Mouse (Mus musculus) forebrain, embryonic 12.5 days (tissue): Measurements from ENCODE around the gene Dnase2b. TPM values are rescaled to one million over a fixed set of nuclear protein-coding genes. Genes with fewer than 3 reads are reported as not detected.

Source experiments
- ATAC-seq: fragments of 200-750 bp; cut with Nextera tagmentation; 2 replicates; pipeline ENCODE4 v1.8.0; 2017; ENCODE audit warnings: moderate TSS enrichment; ENCODE audit not compliant: low FRiP score
- H3K27ac ChIP-seq: fragments of 300-500 bp; sonication (generic); 2 replicates; pipeline ENCODE4 v1.5.1; 2016; ENCODE audit warnings: mild to moderate bottlenecking
- H3K27me3 ChIP-seq: fragments of 300-500 bp; sonication (generic); 2 replicates; pipeline ENCODE4 v1.6.1; 2016; ENCODE audit warnings: mild to moderate bottlenecking
- H3K36me3 ChIP-seq: fragments of 300-500 bp; sonication (generic); replicated peaks from 2 replicates; pipeline ENCODE4 v1.6.1; 2016; ENCODE audit warnings: mild to moderate bottlenecking
- H3K4me1 ChIP-seq: fragments of 300-500 bp; sonication (generic); 2 replicates; pipeline ENCODE4 v1.6.1; 2016
- H3K4me2 ChIP-seq: fragments of 300-500 bp; sonication (generic); 2 replicates; pipeline ENCODE4 v1.6.1; 2016; ENCODE audit warnings: mild to moderate bottlenecking, moderate library complexity
- H3K4me3 ChIP-seq: fragments of 300-500 bp; sonication (generic); replicated peaks from 2 replicates; pipeline ENCODE4 v1.5.1; 2016; ENCODE audit warnings: mild to moderate bottlenecking
- H3K9ac ChIP-seq: fragments of 300-500 bp; sonication (generic); 2 replicates; pipeline ENCODE4 v1.6.1; 2016; ENCODE audit warnings: mild to moderate bottlenecking
- H3K9me3 ChIP-seq: fragments of 300-500 bp; sonication (generic); 2 replicates; pipeline ENCODE4 v1.6.1; 2016
- whole genome bisulfite sequencing: fragments of 180-500 bp; shearing (Covaris S2); methylation state at CpG from one replicate; pipeline ENCODE4 v1.1.7; 2016; 5-methylcytosine and 5-hydroxymethylcytosine counted together
- polyA plus RNA-seq: library from polyadenylated mRNA; unstranded; fragments of >200 nt; fragmentation: Nextera tagmentation; extraction: Ambion mirVana; gene quantifications from 2 replicates; pipeline ENCODE4 v1.2.1, GENCODE M21; 2016

The Dnase2b gene
- not detected in 2 replicates for polyA plus RNA-seq

DNA sequence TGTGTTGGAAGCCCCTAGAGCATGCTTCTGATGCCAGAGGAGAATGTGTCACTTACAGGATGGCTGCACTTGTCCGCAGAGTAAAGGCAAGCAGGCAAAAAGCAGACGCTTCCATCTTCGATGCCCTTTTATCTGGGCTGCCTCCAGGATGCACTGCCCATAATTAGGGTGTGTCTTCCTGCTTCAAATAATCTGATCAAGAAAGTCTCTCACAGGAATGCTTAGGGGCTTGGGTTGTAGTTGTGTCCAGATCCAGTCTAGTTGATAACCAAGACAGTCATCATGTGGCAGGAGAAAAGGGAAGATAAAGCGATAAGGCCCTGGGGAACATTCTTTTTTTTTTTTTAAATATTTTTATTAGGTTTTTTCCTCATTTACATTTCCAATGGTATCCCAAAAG, at the start of gene Dnase2b:
Dnase2b (minus strand) TSS at position 101 of the 400 bp plus-strand sequence.
- H3K9me3 ChIP-seq = no peaks in the 10 kb centered on the region
- no peaks in the 10 kb centered on the region for H3K36me3 ChIP-seq
- H3K9ac ChIP-seq = no peak within 1 kb of the TSS
- H3K4me1 ChIP-seq = no peaks in the 10 kb centered on the region
- no peaks in the 10 kb centered on the region for H3K27me3 ChIP-seq
- 95% methylated on average over 4 of the region's 4 CpGs for WGBS
- no peak within 1 kb of the TSS for H3K4me3 ChIP-seq
- ATAC-seq = no peak
- H3K27ac ChIP-seq = no peak within 1 kb of the TSS
- no peak within 1 kb of the TSS for H3K4me2 ChIP-seq

DNA sequence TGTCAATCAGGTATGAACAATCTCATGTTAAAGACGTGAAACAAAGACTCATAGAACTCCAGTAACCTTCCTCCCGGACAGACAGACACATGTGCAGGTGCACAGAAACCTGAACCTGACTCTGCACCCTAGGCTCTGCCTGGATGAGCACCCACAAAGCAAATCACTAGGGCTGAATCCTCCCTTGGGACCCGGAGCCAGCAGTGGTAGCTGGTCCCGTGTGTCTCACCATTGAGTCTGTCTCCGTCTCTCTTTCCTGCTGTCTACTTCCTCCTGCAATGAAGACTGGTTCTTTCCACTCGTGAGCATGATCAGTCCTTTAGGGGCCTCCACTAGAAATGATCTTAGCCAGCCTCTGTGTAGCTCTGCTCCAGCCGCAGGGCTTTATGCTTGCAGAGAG, 46.5 kb upstream of the Dnase2b start:
- WGBS = 80% methylated on average over 7 of the region's 7 CpGs
- Histone ChIP-seq H3K9ac (no peak overlapping the region), H3K27ac (no peak overlapping the region), H3K9me3 (no peaks in the 10 kb centered on the region), H3K4me3 (no peak overlapping the region), H3K4me2 (no peak overlapping the region), H3K27me3 (no peaks in the 10 kb centered on the region), H3K36me3 (no peaks in the 10 kb centered on the region), H3K4me1 (no peaks in the 10 kb centered on the region)
- no peak for ATAC-seq

DNA sequence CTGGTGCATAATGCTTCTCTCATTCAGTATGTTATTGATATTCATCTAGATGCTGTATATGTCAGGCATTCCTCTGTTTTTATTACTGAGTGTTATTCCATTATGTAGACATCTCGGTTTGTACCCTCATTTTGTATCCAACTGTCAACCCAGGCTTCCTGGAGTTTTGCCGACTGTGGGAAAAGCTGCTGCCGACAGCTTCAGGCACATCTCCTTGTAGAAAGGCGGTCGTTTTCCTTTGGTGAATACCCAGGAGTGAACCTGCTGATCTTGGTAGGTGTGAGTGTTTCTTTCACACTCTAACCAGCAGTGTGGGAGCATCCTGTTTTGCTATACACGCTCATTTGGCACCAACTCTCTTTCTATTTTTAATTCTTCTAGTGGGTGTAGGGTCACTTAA, 45.6 kb upstream of the Dnase2b start:
- no peaks in the 10 kb centered on the region for H3K9me3 ChIP-seq
- WGBS = 76% methylated on average over 6 of the region's 6 CpGs

DNA sequence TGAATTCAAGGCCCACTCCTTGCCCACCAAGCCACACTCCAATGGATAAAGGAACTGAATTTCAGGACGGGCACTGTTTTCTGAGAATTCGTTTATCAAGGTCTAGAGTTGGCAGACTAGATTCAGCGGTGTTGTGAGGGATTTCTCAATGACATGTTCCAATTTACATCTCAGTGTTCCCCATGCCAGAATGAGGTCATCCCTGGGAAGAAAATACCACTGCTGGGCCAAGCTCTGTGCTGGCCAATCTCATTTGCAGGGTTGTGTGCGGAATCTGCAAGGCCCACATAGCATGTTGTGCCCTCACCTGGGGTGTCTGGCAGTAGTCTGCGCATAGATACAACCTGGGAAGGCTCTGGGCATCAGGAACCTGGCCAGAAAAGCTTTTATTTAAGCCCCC, 43.9 kb upstream of the Dnase2b start:
- no peak for ATAC-seq
- H3K4me1 ChIP-seq = no peaks in the 10 kb centered on the region
- 94% methylated on average over 5 of the region's 5 CpGs for WGBS
- no peaks in the 10 kb centered on the region for H3K9me3 ChIP-seq
- no peak overlapping the region for H3K4me3 ChIP-seq
- H3K27ac ChIP-seq = no peak overlapping the region
- no peak overlapping the region for H3K4me2 ChIP-seq
- H3K9ac ChIP-seq = no peak overlapping the region
- H3K36me3 ChIP-seq = no peaks in the 10 kb centered on the region
- H3K27me3 ChIP-seq = no peaks in the 10 kb centered on the region

More for the DNA sequence above, 45.6 kb upstream of the Dnase2b start:
- H3K4me3 ChIP-seq = no peak overlapping the region
- no peak for ATAC-seq
- no peak overlapping the region for H3K9ac ChIP-seq
- H3K4me1 ChIP-seq = no peaks in the 10 kb centered on the region
- no peaks in the 10 kb centered on the region for H3K27me3 ChIP-seq
- H3K27ac ChIP-seq = no peak overlapping the region
- no peak overlapping the region for H3K4me2 ChIP-seq
- H3K36me3 ChIP-seq = no peaks in the 10 kb centered on the region

DNA sequence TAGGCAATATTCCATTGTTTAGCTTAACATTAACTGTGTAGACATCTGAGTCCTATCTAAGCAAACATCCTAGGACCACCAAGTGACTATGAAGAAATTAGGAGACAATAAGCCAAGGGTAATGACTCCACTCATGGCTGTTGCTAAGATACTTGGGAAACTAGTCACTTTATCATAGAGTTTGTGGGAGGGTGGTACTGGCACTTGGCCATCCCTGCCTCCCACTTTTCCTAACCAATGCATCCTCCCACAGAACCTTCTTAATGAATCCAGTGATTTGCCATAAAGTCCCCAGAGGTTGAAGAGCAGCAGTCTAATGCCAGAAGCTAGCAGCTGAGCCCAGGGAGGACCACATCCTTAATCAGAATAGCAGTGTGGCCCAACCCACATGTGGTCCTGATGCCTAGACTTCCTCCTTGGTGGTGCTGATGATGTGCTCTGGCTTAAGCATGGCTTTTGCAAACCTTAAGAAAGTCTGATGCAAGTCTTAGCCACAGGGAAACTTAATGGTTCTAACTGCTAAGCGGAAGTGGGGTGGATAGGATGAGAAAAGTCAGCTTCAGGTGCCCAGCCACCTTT, 42.8 kb upstream of the Dnase2b start:
- no peaks in the 10 kb centered on the region for H3K4me1 ChIP-seq
- no peak overlapping the region for H3K4me3 ChIP-seq
- no peaks in the 10 kb centered on the region for H3K27me3 ChIP-seq
- H3K27ac ChIP-seq = no peak overlapping the region
- H3K4me2 ChIP-seq = no peak overlapping the region
- ATAC-seq = no peak
- 93% methylated on average over 1 of the region's 1 CpGs for WGBS
- H3K9me3 ChIP-seq = no peaks in the 10 kb centered on the region
- no peak overlapping the region for H3K9ac ChIP-seq
- no peaks in the 10 kb centered on the region for H3K36me3 ChIP-seq

DNA sequence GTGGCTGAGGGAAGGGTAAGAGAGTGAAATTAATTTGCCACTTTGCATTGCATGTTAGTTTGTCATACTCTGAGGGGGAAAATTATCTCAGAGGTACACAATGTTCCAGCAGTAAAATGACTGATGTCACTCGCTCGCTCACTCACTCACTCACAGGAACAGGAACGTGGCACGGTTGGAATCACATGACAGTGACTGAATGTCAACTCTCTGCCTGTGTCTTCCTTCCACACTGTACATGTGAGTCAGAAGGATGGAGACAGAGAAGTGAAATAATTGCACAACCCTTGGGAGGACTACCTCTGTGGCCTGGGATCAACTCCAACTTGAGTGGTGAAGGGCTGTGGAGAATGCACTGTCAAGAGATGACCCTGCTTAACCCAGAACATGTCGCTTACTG, 42.0 kb upstream of the Dnase2b start:
- H3K36me3 ChIP-seq = no peaks in the 10 kb centered on the region
- H3K4me2 ChIP-seq = no peak overlapping the region
- H3K27ac ChIP-seq = no peak overlapping the region
- 96% methylated on average over 5 of the region's 5 CpGs for WGBS
- H3K27me3 ChIP-seq = no peaks in the 10 kb centered on the region
- no peak overlapping the region for H3K4me3 ChIP-seq
- H3K9me3 ChIP-seq = no peaks in the 10 kb centered on the region
- H3K9ac ChIP-seq = no peak overlapping the region
- no peak for ATAC-seq
- H3K4me1 ChIP-seq = no peaks in the 10 kb centered on the region

DNA sequence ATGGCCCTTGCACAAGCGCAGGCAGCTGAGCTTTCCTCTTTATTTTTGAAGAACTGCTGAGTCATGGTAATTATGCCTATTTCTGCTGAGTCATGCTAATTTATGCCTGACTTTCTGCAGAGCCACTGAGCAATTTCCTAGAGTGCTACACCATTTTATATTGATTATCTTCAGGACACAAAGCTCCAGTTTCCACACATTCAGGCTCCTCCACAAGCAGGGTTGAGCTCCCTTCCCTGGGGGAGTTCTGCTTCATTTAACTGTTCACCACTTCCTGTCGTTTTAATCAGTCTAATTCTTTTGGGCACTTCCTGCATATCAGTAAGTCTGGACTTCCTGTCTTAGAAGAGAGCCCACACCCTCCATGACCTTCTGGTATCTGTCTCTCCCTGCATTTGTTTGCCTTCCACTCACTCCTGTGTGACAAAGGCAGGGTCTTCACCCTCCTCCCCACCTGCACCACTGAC, 39.7 kb upstream of the Dnase2b start:
- H3K27me3 ChIP-seq = no peaks in the 10 kb centered on the region
- H3K4me2 ChIP-seq = no peak overlapping the region
- H3K27ac ChIP-seq = no peak overlapping the region
- WGBS = 77% methylated on average over 2 of the region's 2 CpGs
- no peak overlapping the region for H3K9ac ChIP-seq
- H3K9me3 ChIP-seq = no peaks in the 10 kb centered on the region
- H3K4me1 ChIP-seq = no peaks in the 10 kb centered on the region
- no peaks in the 10 kb centered on the region for H3K36me3 ChIP-seq
- ATAC-seq = no peak
- H3K4me3 ChIP-seq = no peak overlapping the region

DNA sequence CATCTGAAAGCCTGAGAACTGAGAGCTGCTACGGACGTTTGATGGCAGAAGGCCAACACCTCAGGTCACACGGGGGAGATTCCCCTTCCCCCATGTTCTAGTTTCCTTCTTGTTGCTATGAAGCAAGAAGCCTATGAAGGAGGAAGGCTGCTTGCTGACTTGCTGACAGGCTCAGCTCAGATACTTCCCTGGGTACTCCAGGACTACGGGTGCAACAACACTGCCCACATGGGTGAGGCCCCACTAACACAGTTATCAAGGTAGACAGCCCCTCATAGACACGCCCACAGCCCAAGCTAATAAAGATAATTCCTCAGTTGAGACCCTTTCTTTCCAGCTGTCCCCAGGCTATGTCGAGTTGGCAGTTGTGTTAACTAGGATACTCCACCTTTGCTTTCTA, 38.3 kb upstream of the Dnase2b start:
- Histone ChIP-seq H3K36me3 (no peaks in the 10 kb centered on the region), H3K4me3 (no peak overlapping the region), H3K4me2 (no peak overlapping the region), H3K27me3 (no peaks in the 10 kb centered on the region), H3K9ac (no peak overlapping the region), H3K9me3 (no peaks in the 10 kb centered on the region), H3K4me1 (no peaks in the 10 kb centered on the region), H3K27ac (no peak overlapping the region)
- 86% methylated on average over 6 of the region's 6 CpGs for WGBS
- ATAC-seq = no peak

DNA sequence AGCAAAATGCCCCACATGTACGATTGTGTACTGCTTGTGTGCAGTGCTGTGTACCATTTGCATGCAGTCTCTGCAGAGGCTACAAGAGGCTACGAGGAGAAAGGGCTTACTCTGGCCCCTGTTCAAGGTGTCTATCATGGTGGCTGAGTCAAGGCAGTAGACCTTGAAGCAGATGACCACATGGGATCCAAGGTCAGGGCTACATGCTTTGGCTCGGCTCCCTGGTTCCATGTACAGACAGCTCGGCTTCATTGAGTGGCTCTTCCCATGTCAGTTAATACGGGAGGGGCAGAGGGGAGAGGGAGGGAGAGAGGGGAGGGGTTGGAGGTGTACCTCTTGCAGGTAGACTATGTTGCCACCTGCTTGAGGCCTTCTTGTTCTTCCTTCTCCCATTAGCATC, 37.0 kb upstream of the Dnase2b start:
- H3K9me3 ChIP-seq = no peaks in the 10 kb centered on the region
- H3K9ac ChIP-seq = no peak overlapping the region
- H3K36me3 ChIP-seq = no peaks in the 10 kb centered on the region
- no peaks in the 10 kb centered on the region for H3K27me3 ChIP-seq
- H3K4me3 ChIP-seq = no peak overlapping the region
- no peak for ATAC-seq
- no peak overlapping the region for H3K27ac ChIP-seq
- H3K4me1 ChIP-seq = no peaks in the 10 kb centered on the region
- H3K4me2 ChIP-seq = no peak overlapping the region
- 96% methylated on average over 5 of the region's 5 CpGs for WGBS

DNA sequence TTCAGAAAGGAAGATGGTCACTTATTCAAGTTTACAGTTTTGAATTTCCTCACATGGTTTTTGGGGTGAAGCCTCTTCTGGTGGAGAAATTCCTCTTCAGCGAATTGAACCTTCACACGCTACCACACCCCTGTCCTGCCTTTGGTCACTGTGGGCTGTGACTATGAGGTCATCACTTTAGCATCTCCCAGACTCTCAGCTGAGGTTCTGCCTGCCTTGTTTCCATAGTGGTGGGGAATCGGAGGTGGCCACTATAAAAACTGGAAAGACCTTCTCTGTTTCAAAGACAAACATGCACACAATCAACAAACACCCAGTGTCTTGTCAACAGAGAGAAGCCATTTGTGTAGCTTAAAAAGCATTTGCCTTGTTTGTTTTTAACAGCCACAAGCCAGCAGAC, 35.8 kb upstream of the Dnase2b start, which contains the start of gene 4930503B20Rik:
4930503B20Rik (minus strand) TSS at position 101 of the 400 bp plus-strand sequence.
- no peak within 1 kb of the TSS for H3K4me2 ChIP-seq
- no peak within 1 kb of the TSS for H3K9ac ChIP-seq
- ATAC-seq = no peak
- H3K4me3 ChIP-seq = no peak within 1 kb of the TSS
- no peaks in the 10 kb centered on the region for H3K4me1 ChIP-seq
- WGBS = 90% methylated on average over 3 of the region's 3 CpGs
- no peaks in the 10 kb centered on the region for H3K36me3 ChIP-seq
- no peaks in the 10 kb centered on the region for H3K27me3 ChIP-seq
- no peak within 1 kb of the TSS for H3K27ac ChIP-seq
- H3K9me3 ChIP-seq = no peaks in the 10 kb centered on the region

DNA sequence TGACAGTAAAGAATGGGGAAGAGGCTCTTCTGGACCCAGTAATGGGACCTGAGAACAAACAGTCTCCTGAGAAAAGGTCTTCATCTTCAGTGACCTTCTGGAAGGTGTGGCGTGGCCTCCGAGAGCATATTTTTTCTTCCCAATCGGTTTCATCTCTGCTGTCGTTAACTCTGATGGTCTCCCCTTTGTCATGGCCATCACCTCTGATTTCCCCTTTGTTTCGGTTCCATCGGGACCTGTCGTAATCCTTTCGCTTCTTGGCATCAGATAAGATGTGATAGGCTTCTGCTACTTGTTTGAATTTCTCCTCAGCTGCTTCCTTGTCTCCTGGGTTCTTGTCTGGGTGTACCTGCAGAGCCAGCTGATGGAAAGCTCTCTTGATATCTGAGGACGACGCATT, 35.3 kb upstream of the Dnase2b start:
- no peak overlapping the region for H3K4me3 ChIP-seq
- no peak overlapping the region for H3K9ac ChIP-seq
- ATAC-seq = no peak
- no peaks in the 10 kb centered on the region for H3K9me3 ChIP-seq
- no peak overlapping the region for H3K27ac ChIP-seq
- H3K4me1 ChIP-seq = no peaks in the 10 kb centered on the region
- no peak overlapping the region for H3K4me2 ChIP-seq
- no peaks in the 10 kb centered on the region for H3K27me3 ChIP-seq
- no peaks in the 10 kb centered on the region for H3K36me3 ChIP-seq
- WGBS = 94% methylated on average over 10 of the region's 10 CpGs

DNA sequence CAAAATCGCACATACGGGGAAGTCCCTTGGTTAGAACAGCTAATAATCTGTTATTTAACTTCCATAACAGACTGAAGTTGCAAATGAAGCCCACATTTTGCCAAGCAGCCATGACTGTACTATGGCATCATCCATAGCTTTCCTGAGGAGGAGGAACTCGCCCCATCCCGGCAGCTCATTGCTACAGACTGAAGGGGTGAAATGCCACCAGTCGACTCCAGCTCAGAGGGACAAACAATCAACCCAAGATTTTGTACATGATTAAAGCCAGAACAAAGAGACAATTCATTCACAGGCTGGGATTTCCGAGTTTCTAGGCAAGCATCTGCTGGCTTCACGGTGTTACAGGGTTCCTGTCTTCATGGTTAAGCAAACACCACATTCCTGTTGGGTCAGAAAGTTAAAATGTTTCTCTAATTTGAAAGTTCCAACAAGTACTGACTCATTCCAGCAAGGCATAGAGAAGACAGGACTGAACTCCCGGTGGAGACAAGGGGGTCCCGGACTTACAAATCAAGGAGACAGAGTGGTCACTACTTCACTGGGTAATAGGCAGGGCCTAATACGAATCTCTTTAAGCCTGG, 34.0 kb upstream of the Dnase2b start:
- no peak overlapping the region for H3K9ac ChIP-seq
- no peaks in the 10 kb centered on the region for H3K27me3 ChIP-seq
- H3K4me1 ChIP-seq = no peaks in the 10 kb centered on the region
- ATAC-seq = no peak
- no peaks in the 10 kb centered on the region for H3K36me3 ChIP-seq
- no peaks in the 10 kb centered on the region for H3K9me3 ChIP-seq
- 79% methylated on average over 10 of the region's 10 CpGs for WGBS
- H3K4me3 ChIP-seq = no peak overlapping the region
- no peak overlapping the region for H3K4me2 ChIP-seq
- no peak overlapping the region for H3K27ac ChIP-seq

DNA sequence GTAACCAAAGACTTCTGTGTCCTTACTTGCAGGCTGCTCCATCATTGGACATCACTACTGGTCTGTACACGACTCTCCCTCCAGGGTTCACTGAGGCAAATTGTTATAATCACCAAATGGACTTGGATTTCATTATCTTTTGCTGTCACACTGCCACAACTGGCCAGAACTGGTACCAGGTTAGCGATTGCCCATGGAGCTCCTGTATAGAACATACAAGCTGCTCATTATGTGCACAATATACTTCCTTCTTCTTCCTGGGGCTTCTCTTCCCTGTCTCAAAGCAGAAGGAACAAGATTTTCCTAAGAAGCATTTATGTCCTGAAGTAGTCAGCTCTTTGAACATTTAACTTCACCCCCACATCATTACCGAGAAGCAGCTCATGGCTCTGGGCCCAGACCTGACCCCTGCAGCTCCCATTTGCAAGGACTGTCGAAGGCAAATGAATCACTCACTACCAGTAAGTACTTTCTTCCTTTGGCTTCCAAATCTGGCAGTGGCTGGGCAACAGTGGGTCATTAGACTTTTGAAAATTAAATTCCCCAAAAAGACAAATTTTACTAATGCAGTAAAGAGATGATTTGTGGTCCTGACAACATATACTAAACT, 26.5 kb upstream of the Dnase2b start:
- ATAC-seq = no peak
- Histone ChIP-seq H3K27me3 (no peaks in the 10 kb centered on the region), H3K9me3 (no peaks in the 10 kb centered on the region), H3K4me3 (no peak overlapping the region), H3K4me1 (no peaks in the 10 kb centered on the region), H3K4me2 (no peak overlapping the region), H3K9ac (no peak overlapping the region), H3K36me3 (no peaks in the 10 kb centered on the region), H3K27ac (no peak overlapping the region)
- 62% methylated on average over 4 of the region's 4 CpGs for WGBS
